Mouse (Mus musculus): ENCODE results near the gene Col12a1. TPM values are rescaled to one million over a fixed set of nuclear protein-coding genes. Genes with fewer than 3 reads are reported as not detected.
"Not testable (repeated sequence)": the region's sequence is repeated elsewhere in the genome, so short reads cannot be mapped to it uniquely, and the experiment has no call there.

Col12a1 gene
- polyA plus RNA-seq, 1 experiment from 2014 or later = 31.0 TPM

- Histone ChIP-seq H3K4me1 (replicated peaks; ENCODE audit: control insufficient read depth, insufficient read depth) (no peaks in the 10 kb centered on the region), H3K27me3 (ENCODE audit: control insufficient read depth, insufficient read depth, low read length) (no peaks in the 10 kb centered on the region), H3K27ac (replicated peaks) (no peak overlapping the region), H3K9me3 (ENCODE audit: control insufficient read depth, low read length) (no peaks in the 10 kb centered on the region), H3K4me3 (ENCODE audit: low read depth, low read length) (no peak overlapping the region), H3K4me2 (replicated peaks; ENCODE audit: low read depth) (no peak overlapping the region), H3K36me3 (ENCODE audit: control insufficient read depth, insufficient read depth, low read length) (no peaks in the 10 kb centered on the region; the same call in 1 of the 2 replicates), H3K9ac (ENCODE audit: low read length) (no peak overlapping the region)
- ATAC-seq (ENCODE audit: low FRiP score, low TSS enrichment) (no peak), DNase-seq (ENCODE audit: low spot score) (no peak)
- TF ChIP-seq EP300 (optimal IDR thresholded peaks at IDR 0.05) (no peak), CTCF (IDR thresholded peaks at IDR 0.05; ENCODE audit: low read depth) (no peak)
- WGBS = 70% methylated on average over 3 of the region's 3 CpGs
Observed at GRCm38 (mm10) chr9:79687227-79687626, 31.4 kb downstream of the Col12a1 start.

- H3K4me3 ChIP-seq (ENCODE audit: low read depth, low read length) = no peak overlapping the region
- H3K27me3 ChIP-seq (ENCODE audit: control insufficient read depth, insufficient read depth, low read length) = no peaks in the 10 kb centered on the region
- 53% methylated on average over 1 of the region's 1 CpGs for WGBS
- H3K9me3 ChIP-seq (ENCODE audit: control insufficient read depth, low read length) = no peaks in the 10 kb centered on the region
- no peaks in the 10 kb centered on the region for H3K4me1 ChIP-seq (replicated peaks; ENCODE audit: control insufficient read depth, insufficient read depth)
- ATAC-seq (ENCODE audit: low FRiP score, low TSS enrichment) (no peak), DNase-seq (ENCODE audit: low spot score) (no peak)
- no peak overlapping the region for H3K4me2 ChIP-seq (replicated peaks; ENCODE audit: low read depth)
- no peak overlapping the region for H3K9ac ChIP-seq (ENCODE audit: low read length)
- H3K36me3 ChIP-seq (ENCODE audit: control insufficient read depth, insufficient read depth, low read length) = no peaks in the 10 kb centered on the region; the same call in 1 of the 2 replicates
- TF ChIP-seq CTCF (IDR thresholded peaks at IDR 0.05; ENCODE audit: low read depth) (no peak), EP300 (optimal IDR thresholded peaks at IDR 0.05) (no peak)
- H3K27ac ChIP-seq (replicated peaks) = no peak overlapping the region
Observed at GRCm38 (mm10) chr9:79686049-79686448, 32.6 kb downstream of the Col12a1 start.

- TF ChIP-seq CTCF (IDR thresholded peaks at IDR 0.05; ENCODE audit: low read depth) = no peak
- no peak for TF ChIP-seq EP300 (optimal IDR thresholded peaks at IDR 0.05)
- no peaks in the 10 kb centered on the region; the same call in 1 of the 2 replicates for H3K36me3 ChIP-seq (ENCODE audit: control insufficient read depth, insufficient read depth, low read length)
- H3K27me3 ChIP-seq (ENCODE audit: control insufficient read depth, insufficient read depth, low read length) = no peaks in the 10 kb centered on the region
- DNase-seq (ENCODE audit: low spot score) (no peak), ATAC-seq (ENCODE audit: low FRiP score, low TSS enrichment) (no peak)
- no peak overlapping the region for H3K27ac ChIP-seq (replicated peaks)
- no peak overlapping the region for H3K4me2 ChIP-seq (replicated peaks; ENCODE audit: low read depth)
- no peaks in the 10 kb centered on the region for H3K9me3 ChIP-seq (ENCODE audit: control insufficient read depth, low read length)
- 59% methylated on average over 4 of the region's 4 CpGs for WGBS
- H3K4me1 ChIP-seq (replicated peaks; ENCODE audit: control insufficient read depth, insufficient read depth) = no peaks in the 10 kb centered on the region
- H3K4me3 ChIP-seq (ENCODE audit: low read depth, low read length) = no peak overlapping the region
- H3K9ac ChIP-seq (ENCODE audit: low read length) = no peak overlapping the region
Observed at GRCm38 (mm10) chr9:79680453-79681240, 38.0 kb downstream of the Col12a1 start.

DNA sequence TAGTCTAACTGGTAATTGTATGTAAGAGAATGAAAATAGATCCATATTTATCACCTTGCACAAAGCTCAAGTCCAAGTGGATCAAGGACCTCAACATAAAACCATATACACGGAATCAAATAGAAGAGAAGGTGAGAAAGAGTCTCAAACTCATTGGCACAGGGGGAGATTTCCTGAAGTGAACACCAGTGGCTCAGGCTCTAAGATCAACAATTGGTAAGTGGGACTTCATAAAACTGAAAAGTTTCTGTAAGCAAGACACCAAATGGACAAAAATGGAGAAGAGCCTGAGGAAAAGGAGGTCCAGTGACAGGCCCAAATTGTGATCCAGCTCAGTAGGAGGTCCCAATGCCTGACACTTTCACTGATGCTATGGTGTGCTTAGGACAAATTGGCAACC lies 49.8 kb downstream of the Col12a1 start:
- not testable (repeated sequence) for H3K9me3 ChIP-seq (ENCODE audit: control insufficient read depth, low read length); H3K36me3 ChIP-seq (ENCODE audit: control insufficient read depth, insufficient read depth, low read length); DNase-seq (ENCODE audit: low spot score); H3K4me1 ChIP-seq (replicated peaks; ENCODE audit: control insufficient read depth, insufficient read depth); H3K4me3 ChIP-seq (ENCODE audit: low read depth, low read length); ATAC-seq (ENCODE audit: low FRiP score, low TSS enrichment); H3K27ac ChIP-seq (replicated peaks); H3K9ac ChIP-seq (ENCODE audit: low read length); H3K27me3 ChIP-seq (ENCODE audit: control insufficient read depth, insufficient read depth, low read length); H3K4me2 ChIP-seq (replicated peaks; ENCODE audit: low read depth)
- 86% methylated on average over 1 of the region's 1 CpGs for WGBS

- ATAC-seq (ENCODE audit: low FRiP score, low TSS enrichment) = no peak
- WGBS = 74% methylated on average over 16 of the region's 16 CpGs
- Histone ChIP-seq H3K27ac (replicated peaks) (no peak overlapping the region), H3K36me3 (ENCODE audit: control insufficient read depth, insufficient read depth, low read length) (0 out of 2 replicates have a peak, but pooled peaks cover 4% of the 10 kb centered on the region), H3K9ac (ENCODE audit: low read length) (no peak overlapping the region), H3K27me3 (ENCODE audit: control insufficient read depth, insufficient read depth, low read length) (no peaks in the 10 kb centered on the region), H3K9me3 (ENCODE audit: control insufficient read depth, low read length) (no peaks in the 10 kb centered on the region), H3K4me1 (replicated peaks; ENCODE audit: control insufficient read depth, insufficient read depth) (no peaks in the 10 kb centered on the region), H3K4me3 (ENCODE audit: low read depth, low read length) (no peak overlapping the region), H3K4me2 (replicated peaks; ENCODE audit: low read depth) (no peak overlapping the region)
- TF ChIP-seq CTCF (IDR thresholded peaks at IDR 0.05; ENCODE audit: low read depth) = no peak
- TF ChIP-seq EP300 (optimal IDR thresholded peaks at IDR 0.05) = no peak
- no peak for DNase-seq (ENCODE audit: low spot score)
Observed at GRCm38 (mm10) chr9:79653327-79654150, 65.1 kb downstream of the Col12a1 start.

GRCm38 (mm10) chr9:79648587-79648986 lies 70.0 kb downstream of the Col12a1 start:
- Histone ChIP-seq H3K4me2 (replicated peaks; ENCODE audit: low read depth) (no peak overlapping the region), H3K4me3 (ENCODE audit: low read depth, low read length) (no peak overlapping the region), H3K9ac (ENCODE audit: low read length) (no peak overlapping the region), H3K36me3 (ENCODE audit: control insufficient read depth, insufficient read depth, low read length) (0 out of 2 replicates have a peak, but pooled peaks cover 6% of the 10 kb centered on the region), H3K27ac (replicated peaks) (no peak overlapping the region), H3K27me3 (ENCODE audit: control insufficient read depth, insufficient read depth, low read length) (no peaks in the 10 kb centered on the region), H3K9me3 (ENCODE audit: control insufficient read depth, low read length) (no peaks in the 10 kb centered on the region), H3K4me1 (replicated peaks; ENCODE audit: control insufficient read depth, insufficient read depth) (no peaks in the 10 kb centered on the region)
- 57% methylated on average over 9 of the region's 9 CpGs for WGBS
- DNase-seq (ENCODE audit: low spot score) (no peak), ATAC-seq (ENCODE audit: low FRiP score, low TSS enrichment) (no peak)
- no peak for TF ChIP-seq CTCF (IDR thresholded peaks at IDR 0.05; ENCODE audit: low read depth)
- TF ChIP-seq EP300 (optimal IDR thresholded peaks at IDR 0.05) = no peak
